Mouse (Mus musculus): Measurements from ENCODE around the gene Slc30a9.

Gene Slc30a9

GRCm38 (mm10) chr5:67306698-67307521 is at the start of gene Slc30a9:
Gene Slc30a9 (plus strand): TSS chr5:67306955.
- DNase-seq: peak; percentile 90

- no peak for DNase-seq
Observed at GRCm38 (mm10) chr5:67258473-67258872, 48.3 kb upstream of the Slc30a9 start.

GRCm38 (mm10) chr5:67260159-67260530 is 46.6 kb upstream of the Slc30a9 start:
- no peak for DNase-seq

GRCm38 (mm10) chr5:67260531-67261371 is 46.0 kb upstream of the Slc30a9 start, which contains the start of gene Tmem33:
Gene Tmem33 (plus strand): TSS chr5:67260565.
- DNase-seq: peak; percentile 93

GRCm38 (mm10) chr5:67262964-67263363 is 43.8 kb upstream of the Slc30a9 start:
- DNase-seq: no peak

GRCm38 (mm10) chr5:67266106-67266505 is 40.6 kb upstream of the Slc30a9 start:
- DNase-seq: no peak

GRCm38 (mm10) chr5:67269309-67269708 is 37.4 kb upstream of the Slc30a9 start:
- DNase-seq: no peak

- no peak for DNase-seq
Observed at GRCm38 (mm10) chr5:67279407-67279806, 27.3 kb upstream of the Slc30a9 start.

GRCm38 (mm10) chr5:67279840-67280239 is 26.9 kb upstream of the Slc30a9 start:
- DNase-seq: no peak

GRCm38 (mm10) chr5:67280400-67280799 is 26.4 kb upstream of the Slc30a9 start:
- DNase-seq: no peak

- no peak for DNase-seq
Observed at GRCm38 (mm10) chr5:67295029-67295428, 11.7 kb upstream of the Slc30a9 start.

- DNase-seq: no peak
Observed at GRCm38 (mm10) chr5:67295682-67296081, 11.1 kb upstream of the Slc30a9 start.

- no peak for DNase-seq
Observed at GRCm38 (mm10) chr5:67296171-67296570, 10.6 kb upstream of the Slc30a9 start.

GRCm38 (mm10) chr5:67297026-67297813 is 9.5 kb upstream of the Slc30a9 start:
- DNase-seq: no peak

GRCm38 (mm10) chr5:67299847-67300412 is 6.8 kb upstream of the Slc30a9 start:
- no peak for DNase-seq

- no peak for DNase-seq
Observed at GRCm38 (mm10) chr5:67300926-67301597, 5.7 kb upstream of the Slc30a9 start.

GRCm38 (mm10) chr5:67301722-67302331 is 4.9 kb upstream of the Slc30a9 start:
- no peak for DNase-seq

GRCm38 (mm10) chr5:67303816-67304215 is 2.9 kb upstream of the Slc30a9 start:
- DNase-seq: no peak

GRCm38 (mm10) chr5:67307659-67308222 is 986 bp downstream of the Slc30a9 start:
- no peak for DNase-seq

- no peak for DNase-seq
Observed at GRCm38 (mm10) chr5:67311811-67312521, 5.2 kb downstream of the Slc30a9 start.

GRCm38 (mm10) chr5:67312522-67312851 is 5.7 kb downstream of the Slc30a9 start:
- no peak for DNase-seq

Measured in cerebellum, adult 9-10 months (tissue).